Mouse (Mus musculus) ovary, postnatal 14 days (tissue): ENCODE measurements around the gene Ifit3b.
A peak's percentile ranks its signal among the peaks of the same experiment; 100 is the strongest.
"Not testable (repeated sequence)": the region's sequence is repeated elsewhere in the genome, so short reads cannot be mapped to it uniquely, and the experiment has no call there.

ENCODE experiments used
- DNase-seq: peaks from one replicate; pipeline ENCODE4 v3.0.0; 2022; ENCODE audit warnings: low spot score

Gene Ifit3b

GRCm38 (mm10) chr19:34610118-34610517, 2.3 kb downstream of the Ifit3b start:
- DNase-seq, result not testable (repeated sequence)

- DNase-seq, result not testable (repeated sequence)
Observed at GRCm38 (mm10) chr19:34612243-34613001, 4.7 kb downstream of the Ifit3b start.

GRCm38 (mm10) chr19:34620871-34621270, 13.1 kb downstream of the Ifit3b start:
- DNase-seq, result no peak

- no peak for DNase-seq
Observed at GRCm38 (mm10) chr19:34623781-34624180, 16.0 kb downstream of the Ifit3b start.

GRCm38 (mm10) chr19:34624663-34625062, 16.9 kb downstream of the Ifit3b start:
- DNase-seq, result no peak

GRCm38 (mm10) chr19:34627496-34627895, 19.7 kb downstream of the Ifit3b start:
- DNase-seq, result no peak

GRCm38 (mm10) chr19:34631487-34631886, 23.7 kb downstream of the Ifit3b start:
- DNase-seq, result no peak

GRCm38 (mm10) chr19:34633484-34633883, 25.7 kb downstream of the Ifit3b start:
- no peak for DNase-seq

- peak; percentile 52 for DNase-seq
Observed at GRCm38 (mm10) chr19:34636933-34637557, 29.3 kb downstream of the Ifit3b start.

GRCm38 (mm10) chr19:34640623-34641022, 32.9 kb downstream of the Ifit3b start, which contains the start of the genes Ifit1bl2 and Ifit1:
Gene Ifit1bl2 (minus strand): TSS chr19:34640743.
Gene Ifit1 (plus strand): TSS chr19:34640871.
- no peak for DNase-seq

GRCm38 (mm10) chr19:34642616-34643015, 34.8 kb downstream of the Ifit3b start:
- DNase-seq, result no peak

GRCm38 (mm10) chr19:34647630-34648029, 39.9 kb downstream of the Ifit3b start:
- not testable (repeated sequence) for DNase-seq

- DNase-seq, result no peak
Observed at GRCm38 (mm10) chr19:34650276-34650675, 42.5 kb downstream of the Ifit3b start.

- no peak for DNase-seq
Observed at GRCm38 (mm10) chr19:34650997-34651396, 43.2 kb downstream of the Ifit3b start.

- no peak for DNase-seq
Observed at GRCm38 (mm10) chr19:34655227-34655805, 47.5 kb downstream of the Ifit3b start.

- no peak for DNase-seq
Observed at GRCm38 (mm10) chr19:34656511-34657298, 48.9 kb downstream of the Ifit3b start.

GRCm38 (mm10) chr19:34662067-34662507, 54.3 kb downstream of the Ifit3b start:
- DNase-seq, result peak; percentile 15

- no peak for DNase-seq
Observed at GRCm38 (mm10) chr19:34662740-34663139, 55.0 kb downstream of the Ifit3b start.
